Mouse (Mus musculus) hindbrain, embryonic 14.5 days (tissue): Measurements from ENCODE around the gene Slc25a47. TPM values are rescaled to one million over a fixed set of nuclear protein-coding genes. Genes with fewer than 3 reads are reported as not detected.

Experiments used
- ATAC-seq: fragments of 200-750 bp; cut with Nextera tagmentation; 2 replicates; pipeline ENCODE4 v1.8.0; 2017; ENCODE audit warnings: moderate number of reproducible peaks, mild to moderate bottlenecking, moderate TSS enrichment, moderate library complexity; ENCODE audit not compliant: low FRiP score
- DNase-seq: peaks from one replicate; pipeline ENCODE4 v3.0.0-alpha.2; 2015; ENCODE audit warnings: low spot score
- H3K27ac ChIP-seq: fragments of 300-500 bp; sonication (generic); 2 replicates; pipeline ENCODE4 v1.5.1; 2014; ENCODE audit warnings: mild to moderate bottlenecking, moderate library complexity
- H3K27me3 ChIP-seq: fragments of 300-500 bp; sonication (generic); 2 replicates; pipeline ENCODE4 v1.6.1; 2014; ENCODE audit warnings: mild to moderate bottlenecking, low read length, mixed read lengths; ENCODE audit not compliant: control insufficient read depth, insufficient read depth
- H3K36me3 ChIP-seq: fragments of 300-500 bp; sonication (generic); replicated peaks from 2 replicates; pipeline ENCODE4 v1.6.1; 2014; ENCODE audit not compliant: control insufficient read depth, insufficient read depth
- H3K4me1 ChIP-seq: fragments of 300-500 bp; sonication (generic); replicated peaks from 2 replicates; pipeline ENCODE4 v1.6.1; 2014; ENCODE audit warnings: antibody characterized with exemption, low read length, mixed read lengths; ENCODE audit not compliant: control insufficient read depth, insufficient read depth
- H3K4me2 ChIP-seq: fragments of 300-500 bp; sonication (generic); replicated peaks from 2 replicates; pipeline ENCODE4 v1.6.1; 2014; ENCODE audit warnings: mild to moderate bottlenecking, moderate library complexity
- H3K4me3 ChIP-seq: fragments of 300-500 bp; sonication (generic); replicated peaks from 2 replicates; pipeline ENCODE4 v1.5.1; 2014; ENCODE audit warnings: mild to moderate bottlenecking, low read length
- H3K9ac ChIP-seq: fragments of 300-500 bp; sonication (generic); 2 replicates; pipeline ENCODE4 v1.6.1; 2014
- H3K9me3 ChIP-seq: fragments of 300-500 bp; sonication (generic); 2 replicates; pipeline ENCODE4 v1.6.1; 2016; ENCODE audit warnings: low read length; ENCODE audit not compliant: control insufficient read depth
- WGBS: fragments of 180-500 bp; shearing (Covaris S2); extraction: QIAGEN DNeasy Blood & Tissue Kit; methylation state at CpG from one replicate; pipeline ENCODE4 v1.1.7; 2014; 5-methylcytosine and 5-hydroxymethylcytosine counted together
- polyA plus RNA-seq: library from polyadenylated mRNA; unstranded; fragments of >200 nt; fragmentation: Nextera tagmentation; extraction: Ambion mirVana; gene quantifications from 2 replicates; pipeline ENCODE4 v1.2.1, GENCODE M21; 2014

Slc25a47 gene
- polyA plus RNA-seq, 1 experiment from 2014 or later, result 7.2 TPM

DNA sequence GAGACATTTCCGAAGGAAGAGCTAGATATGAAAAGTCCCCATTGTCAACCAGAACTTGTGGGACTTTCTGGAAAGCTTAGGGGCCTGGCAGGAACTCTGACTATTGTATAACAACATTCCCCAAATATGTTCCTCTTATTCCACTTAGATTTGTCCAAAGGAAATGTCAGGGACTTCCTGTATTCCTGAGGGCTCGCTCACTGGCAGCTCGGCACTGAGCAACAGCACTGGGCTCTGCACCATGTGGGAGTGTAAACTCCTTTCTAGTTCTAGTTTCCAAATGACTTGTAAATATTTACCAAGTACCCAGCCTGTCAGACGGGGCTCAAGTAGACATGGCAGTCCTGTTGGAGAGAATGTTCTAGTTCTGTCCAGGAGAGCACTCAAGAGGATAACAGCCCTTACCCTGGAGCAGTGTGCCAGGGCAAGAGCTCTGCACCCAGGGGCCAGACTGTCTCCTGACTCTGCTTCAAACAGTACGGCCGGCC, 29.2 kb downstream of the Slc25a47 start:
- H3K4me3 ChIP-seq, result no peak overlapping the region
- ATAC-seq (no peak), DNase-seq (no peak)
- no peaks in the 10 kb centered on the region for H3K27me3 ChIP-seq
- no peak overlapping the region for H3K9ac ChIP-seq
- no peaks in the 10 kb centered on the region for H3K9me3 ChIP-seq
- no peaks in the 10 kb centered on the region for H3K4me1 ChIP-seq
- H3K27ac ChIP-seq, result no peak overlapping the region
- no peak overlapping the region for H3K4me2 ChIP-seq
- peaks cover 97% of the 10 kb centered on the region for H3K36me3 ChIP-seq
- 93% methylated on average over 6 of the region's 6 CpGs for WGBS

- DNase-seq (no peak), ATAC-seq (no peak)
- Histone ChIP-seq H3K9ac (no peak overlapping the region), H3K4me3 (no peak overlapping the region), H3K9me3 (no peaks in the 10 kb centered on the region), H3K4me2 (no peak overlapping the region), H3K27ac (no peak overlapping the region), H3K27me3 (no peaks in the 10 kb centered on the region), H3K36me3 (peaks cover 93% of the 10 kb centered on the region), H3K4me1 (no peaks in the 10 kb centered on the region)
- 88% methylated on average over 2 of the region's 2 CpGs for WGBS
Observed at GRCm38 (mm10) chr12:108869575-108869974, 33.7 kb downstream of the Slc25a47 start.

DNA sequence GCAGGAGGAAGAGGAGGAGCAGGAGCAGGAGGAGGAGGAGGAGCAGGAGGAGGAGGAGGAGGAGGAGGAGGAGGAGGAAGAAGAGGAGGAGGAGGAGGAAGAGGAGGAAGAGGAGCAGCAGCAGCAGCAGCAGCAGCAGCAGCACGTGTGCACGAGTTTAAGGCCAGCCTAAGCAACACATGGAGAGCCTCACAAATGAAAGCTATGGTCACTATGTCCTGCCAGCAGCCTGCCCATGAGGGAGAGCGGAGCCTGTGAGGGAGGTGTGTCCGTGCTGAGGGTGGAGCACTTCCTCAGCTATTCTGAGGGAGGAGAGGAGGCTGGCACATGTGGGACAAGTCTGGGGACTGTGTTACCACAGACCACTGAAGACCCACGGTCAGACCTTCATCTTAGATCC, 37.3 kb downstream of the Slc25a47 start:
- Histone ChIP-seq H3K27me3 (no peaks in the 10 kb centered on the region), H3K4me2 (no peak overlapping the region), H3K9me3 (no peaks in the 10 kb centered on the region), H3K36me3 (peaks cover 84% of the 10 kb centered on the region), H3K4me1 (no peaks in the 10 kb centered on the region), H3K27ac (no peak overlapping the region), H3K9ac (no peak overlapping the region), H3K4me3 (no peak overlapping the region)
- DNase-seq, result no peak
- 86% methylated on average over 5 of the region's 5 CpGs for WGBS
- ATAC-seq, result no peak

GRCm38 (mm10) chr12:108879138-108879537, 43.3 kb downstream of the Slc25a47 start:
- 96% methylated on average over 4 of the region's 4 CpGs for WGBS
- no peak overlapping the region for H3K27ac ChIP-seq
- H3K36me3 ChIP-seq, result peaks cover 86% of the 10 kb centered on the region
- no peak overlapping the region for H3K4me2 ChIP-seq
- no peak for DNase-seq
- H3K27me3 ChIP-seq, result no peaks in the 10 kb centered on the region
- no peaks in the 10 kb centered on the region for H3K9me3 ChIP-seq
- no peak overlapping the region for H3K9ac ChIP-seq
- H3K4me3 ChIP-seq, result no peak overlapping the region
- no peak for ATAC-seq
- H3K4me1 ChIP-seq, result no peaks in the 10 kb centered on the region

- Histone ChIP-seq H3K27ac (no peak overlapping the region), H3K9ac (no peak overlapping the region), H3K4me3 (no peak overlapping the region), H3K36me3 (peaks cover 86% of the 10 kb centered on the region), H3K4me2 (no peak overlapping the region), H3K9me3 (no peaks in the 10 kb centered on the region), H3K27me3 (no peaks in the 10 kb centered on the region), H3K4me1 (no peaks in the 10 kb centered on the region)
- ATAC-seq, result no peak
- WGBS, result 95% methylated on average over 5 of the region's 5 CpGs
- DNase-seq, result no peak
Observed at GRCm38 (mm10) chr12:108880606-108881005, 44.8 kb downstream of the Slc25a47 start.

DNA sequence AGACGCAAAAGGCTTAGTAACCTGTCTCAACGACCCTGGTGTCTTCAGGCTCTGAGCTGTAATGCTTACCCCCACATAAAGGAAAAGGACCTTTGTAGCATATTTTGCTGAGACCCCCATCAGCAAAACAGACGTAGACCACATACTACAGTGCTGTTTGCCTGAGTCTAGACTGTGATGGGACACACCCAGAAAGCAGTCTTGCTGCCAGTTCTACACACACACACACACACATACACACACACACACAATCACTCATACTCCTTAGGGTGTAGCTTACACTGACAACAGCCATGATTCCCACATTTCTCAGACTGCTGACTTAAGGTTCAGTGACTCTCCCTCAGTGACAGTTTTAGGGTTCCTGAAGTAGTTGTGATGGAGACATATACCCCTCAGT, 45.3 kb downstream of the Slc25a47 start:
- Histone ChIP-seq H3K4me2 (no peak overlapping the region), H3K4me3 (no peak overlapping the region), H3K36me3 (peaks cover 85% of the 10 kb centered on the region), H3K9ac (no peak overlapping the region), H3K27ac (no peak overlapping the region), H3K27me3 (no peaks in the 10 kb centered on the region), H3K4me1 (no peaks in the 10 kb centered on the region), H3K9me3 (no peaks in the 10 kb centered on the region)
- no peak for DNase-seq
- ATAC-seq, result no peak
- WGBS, result 90% methylated on average over 3 of the region's 3 CpGs

- no peak overlapping the region for H3K27ac ChIP-seq
- no peaks in the 10 kb centered on the region for H3K4me1 ChIP-seq
- no peak overlapping the region for H3K4me3 ChIP-seq
- H3K36me3 ChIP-seq, result peaks cover 93% of the 10 kb centered on the region
- WGBS, result 93% methylated on average over 8 of the region's 8 CpGs
- no peak overlapping the region for H3K4me2 ChIP-seq
- DNase-seq (no peak), ATAC-seq (no peak)
- H3K9me3 ChIP-seq, result no peaks in the 10 kb centered on the region
- no peaks in the 10 kb centered on the region for H3K27me3 ChIP-seq
- H3K9ac ChIP-seq, result no peak overlapping the region
Observed at GRCm38 (mm10) chr12:108882776-108883175, 46.9 kb downstream of the Slc25a47 start.

DNA sequence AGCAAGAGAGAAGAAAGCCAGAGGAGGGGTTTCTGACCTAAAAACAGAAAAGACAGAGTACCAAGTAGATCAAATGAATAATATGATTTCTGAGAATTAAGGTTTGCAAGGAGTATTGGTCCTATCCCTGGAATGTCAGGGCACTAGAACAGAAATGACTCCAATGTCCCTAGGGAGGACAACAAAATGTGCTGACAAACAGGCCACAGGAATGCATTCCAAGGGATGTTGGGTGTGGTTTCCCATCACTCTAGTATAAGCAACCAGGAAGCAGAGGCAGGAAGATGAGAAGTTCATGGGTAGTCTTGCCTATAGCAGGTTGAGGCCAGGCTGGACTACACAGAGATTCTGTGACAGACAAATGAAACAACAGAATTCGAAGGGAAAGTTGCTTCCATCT, 50.1 kb downstream of the Slc25a47 start:
- no peaks in the 10 kb centered on the region for H3K9me3 ChIP-seq
- H3K36me3 ChIP-seq, result peaks cover 87% of the 10 kb centered on the region
- WGBS, result 100% methylated on average over 1 of the region's 1 CpGs
- no peak overlapping the region for H3K27ac ChIP-seq
- no peak overlapping the region for H3K9ac ChIP-seq
- no peak for DNase-seq
- no peak overlapping the region for H3K4me3 ChIP-seq
- no peaks in the 10 kb centered on the region for H3K4me1 ChIP-seq
- H3K4me2 ChIP-seq, result no peak overlapping the region
- no peak for ATAC-seq
- H3K27me3 ChIP-seq, result no peaks in the 10 kb centered on the region

- Histone ChIP-seq H3K4me1 (no peaks in the 10 kb centered on the region), H3K9ac (no peak overlapping the region), H3K9me3 (no peaks in the 10 kb centered on the region), H3K36me3 (peaks cover 80% of the 10 kb centered on the region), H3K27me3 (no peaks in the 10 kb centered on the region), H3K27ac (no peak overlapping the region), H3K4me2 (no peak overlapping the region), H3K4me3 (no peak overlapping the region)
- ATAC-seq (no peak), DNase-seq (no peak)
- 96% methylated on average over 4 of the region's 4 CpGs for WGBS
Observed at GRCm38 (mm10) chr12:108887077-108887476, 51.2 kb downstream of the Slc25a47 start.

GRCm38 (mm10) chr12:108888632-108889031, 52.8 kb downstream of the Slc25a47 start:
- Histone ChIP-seq H3K9ac (no peak overlapping the region), H3K36me3 (peaks cover 65% of the 10 kb centered on the region), H3K4me3 (no peak overlapping the region), H3K4me1 (peaks cover 11% of the 10 kb centered on the region), H3K27me3 (no peaks in the 10 kb centered on the region), H3K4me2 (no peak overlapping the region), H3K9me3 (no peaks in the 10 kb centered on the region), H3K27ac (no peak overlapping the region)
- DNase-seq (no peak), ATAC-seq (no peak)
- 93% methylated on average over 4 of the region's 4 CpGs for WGBS
